Mouse (Mus musculus) heart, embryonic 14.5 days (tissue): ENCODE measurements around the gene Taf6l. TPM values are rescaled to one million over a fixed set of nuclear protein-coding genes. Genes with fewer than 3 reads are reported as not detected.

ENCODE experiments used
- ATAC-seq: fragments of 200-750 bp; cut with Nextera tagmentation; 2 replicates; pipeline ENCODE4 v1.8.0; 2017; ENCODE audit warnings: low read depth, moderate TSS enrichment; ENCODE audit not compliant: insufficient number of reproducible peaks, insufficient read depth, low FRiP score
- H3K27ac ChIP-seq, 2 experiments: fragments of 200-500 bp in 1 of 2; fragments of 300-500 bp in 1 of 2; sonication (generic) in 1 of 2; replicated peaks in 1 of 2; 2 replicates each; pipeline ENCODE4 v1.5.1; 2012 to 2014; ENCODE audit warnings: low read depth in 2 of 2, low read length in 2 of 2, control low read depth in 1 of 2, mild to moderate bottlenecking in 1 of 2, mixed read lengths in 1 of 2; ENCODE audit not compliant: control insufficient read depth in 1 of 2, insufficient read depth in 1 of 2
- H3K27me3 ChIP-seq: fragments of 300-500 bp; sonication (generic); 2 replicates; pipeline ENCODE4 v1.6.1; 2014; ENCODE audit warnings: mild to moderate bottlenecking, low read length, control low read depth; ENCODE audit not compliant: control insufficient read depth, insufficient read depth
- H3K36me3 ChIP-seq: fragments of 300-500 bp; sonication (generic); 2 replicates; pipeline ENCODE4 v1.6.1; 2014; ENCODE audit warnings: mild to moderate bottlenecking, control low read depth, low read length, mixed read lengths; ENCODE audit not compliant: control insufficient read depth, insufficient read depth
- H3K4me1 ChIP-seq, 2 experiments: fragments of 200-500 bp in 1 of 2; fragments of 300-500 bp in 1 of 2; sonication (generic) in 1 of 2; 2 replicates each; pipeline ENCODE4 v1.6.1; 2012 to 2014; ENCODE audit warnings: low read length in 2 of 2, control low read depth in 1 of 2, mixed read lengths in 1 of 2; ENCODE audit not compliant: control insufficient read depth in 2 of 2, insufficient read depth in 2 of 2
- H3K4me2 ChIP-seq: fragments of 300-500 bp; sonication (generic); 2 replicates; pipeline ENCODE4 v1.6.1; 2014; ENCODE audit warnings: mild to moderate bottlenecking, low read length
- H3K4me3 ChIP-seq, 2 experiments: fragments of 200-500 bp in 1 of 2; fragments of 300-500 bp in 1 of 2; sonication (generic) in 1 of 2; 2 replicates each; pipeline ENCODE4 v1.5.1; 2012 to 2014; ENCODE audit warnings: low read length in 2 of 2, mild to moderate bottlenecking in 2 of 2, control low read depth in 1 of 2, low read depth in 1 of 2, moderate library complexity in 1 of 2; ENCODE audit not compliant: control insufficient read depth in 1 of 2, insufficient read depth in 1 of 2
- H3K9ac ChIP-seq: fragments of 300-500 bp; sonication (generic); 2 replicates; pipeline ENCODE4 v1.6.1; 2014; ENCODE audit warnings: mild to moderate bottlenecking, low read length
- H3K9me3 ChIP-seq: fragments of 300-500 bp; sonication (generic); 2 replicates; pipeline ENCODE4 v1.6.1; 2016; ENCODE audit warnings: low read length, control low read depth; ENCODE audit not compliant: control insufficient read depth
- WGBS: fragments of 180-500 bp; shearing (Covaris S2); extraction: QIAGEN DNeasy Blood & Tissue Kit; methylation state at CpG from one replicate; pipeline ENCODE4 v1.1.7; 2014; 5-methylcytosine and 5-hydroxymethylcytosine counted together
- polyA plus RNA-seq: library from polyadenylated mRNA; unstranded; fragments of >200 nt; fragmentation: Nextera tagmentation; extraction: Ambion mirVana; gene quantifications from 2 replicates; pipeline ENCODE4 v1.2.1, GENCODE M21; 2014

Gene Taf6l
- polyA plus RNA-seq, 1 experiment from 2014 or later = 10.9 TPM

GRCm38 (mm10) chr19:8788521-8788920 is 2.3 kb upstream of the Taf6l start:
- H3K4me2 ChIP-seq = no peak overlapping the region
- 0 out of 4 replicates have a peak, but pooled peaks cover 0 to 6% of the 10 kb centered on the region in 2 experiments for H3K4me1 ChIP-seq
- H3K27me3 ChIP-seq = no peaks in the 10 kb centered on the region
- WGBS = 37% methylated on average over 3 of the region's 3 CpGs
- peaks cover 4% of the 10 kb centered on the region; the same call in 1 of the 2 replicates for H3K9me3 ChIP-seq
- H3K36me3 ChIP-seq = peaks cover 18% of the 10 kb centered on the region
- H3K27ac ChIP-seq = no peak overlapping the region
- no peak for ATAC-seq
- no peak overlapping the region for H3K4me3 ChIP-seq
- H3K9ac ChIP-seq = no peak overlapping the region

GRCm38 (mm10) chr19:8774951-8775421 is 11.2 kb downstream of the Taf6l start:
- Histone ChIP-seq H3K9me3 (no peaks in the 10 kb centered on the region), H3K4me2 (peak overlapping the region; percentile 98), H3K36me3 (peaks cover 46% of the 10 kb centered on the region), H3K4me3 (peak overlapping the region; percentile 81 to 85), H3K27ac (peak overlapping the region; percentile 96 to 98), H3K9ac (peak overlapping the region; percentile 95), H3K27me3 (no peaks in the 10 kb centered on the region), H3K4me1 (peaks cover 12 to 23% of the 10 kb centered on the region in 2 experiments)
- WGBS = 3% methylated on average over 20 of the region's 20 CpGs
- 0 out of 2 replicates have a peak, but pooled peaks have one; percentile 2 for ATAC-seq

GRCm38 (mm10) chr19:8774086-8774835 is 12.0 kb downstream of the Taf6l start, which contains the start of gene Tmem179b:
Tmem179b (minus strand) TSS chr19:8774467.
- Histone ChIP-seq H3K27ac (peak within 1 kb of the TSS; percentile 96 to 98), H3K9ac (peak within 1 kb of the TSS; percentile 95), H3K4me3 (peak within 1 kb of the TSS; percentile 81 to 85), H3K36me3 (peaks cover 49% of the 10 kb centered on the region), H3K4me1 (peaks cover 12 to 23% of the 10 kb centered on the region in 2 experiments), H3K27me3 (no peaks in the 10 kb centered on the region), H3K9me3 (no peaks in the 10 kb centered on the region), H3K4me2 (peak within 1 kb of the TSS; percentile 98)
- ATAC-seq = peak; percentile 85
- WGBS = 1% methylated on average over 63 of the region's 68 CpGs

- 44% methylated on average over 6 of the region's 6 CpGs for WGBS
- Histone ChIP-seq H3K9ac (peak overlapping the region; percentile 95), H3K36me3 (peaks cover 53% of the 10 kb centered on the region), H3K27me3 (no peaks in the 10 kb centered on the region), H3K9me3 (no peaks in the 10 kb centered on the region), H3K4me1 (peaks cover 12 to 23% of the 10 kb centered on the region in 2 experiments), H3K4me2 (peak overlapping the region; percentile 98), H3K27ac (peak overlapping the region; percentile 14 to 46; a peak in 2 of 4 replicates), H3K4me3 (peak overlapping the region; percentile 15 to 85)
- ATAC-seq = no peak
These were observed 12.8 kb downstream of the Taf6l start for GRCm38 (mm10) chr19:8773409-8773808.

GRCm38 (mm10) chr19:8772996-8773395 is 13.2 kb downstream of the Taf6l start:
- peak overlapping the region in 1 of 2 experiments; percentile 85; a peak in 1 of 4 replicates for H3K4me3 ChIP-seq
- peaks cover 12 to 23% of the 10 kb centered on the region in 2 experiments for H3K4me1 ChIP-seq
- H3K9me3 ChIP-seq = no peaks in the 10 kb centered on the region
- H3K27me3 ChIP-seq = no peaks in the 10 kb centered on the region
- H3K36me3 ChIP-seq = peaks cover 53% of the 10 kb centered on the region
- no peak for ATAC-seq
- H3K9ac ChIP-seq = peak overlapping the region; percentile 95; the same call in 1 of the 2 replicates
- peak overlapping the region; percentile 98 for H3K4me2 ChIP-seq
- 63% methylated on average over 5 of the region's 5 CpGs for WGBS
- H3K27ac ChIP-seq = peak overlapping the region in 1 of 2 experiments; percentile 46; a peak in 2 of 4 replicates

GRCm38 (mm10) chr19:8770567-8771270 is 15.5 kb downstream of the Taf6l start, which contains the start of gene Tmem223:
Tmem223 (plus strand) TSS chr19:8770996.
- H3K27me3 ChIP-seq = no peaks in the 10 kb centered on the region
- peaks cover 12 to 23% of the 10 kb centered on the region in 2 experiments for H3K4me1 ChIP-seq
- H3K36me3 ChIP-seq = peaks cover 67% of the 10 kb centered on the region
- H3K4me2 ChIP-seq = peak within 1 kb of the TSS; percentile 74
- 20% methylated on average over 29 of the region's 29 CpGs for WGBS
- H3K4me3 ChIP-seq = peak within 1 kb of the TSS; percentile 84 to 91
- H3K9ac ChIP-seq = peak within 1 kb of the TSS; percentile 98
- ATAC-seq = peak; percentile 10; the same call in 1 of the 2 replicates
- H3K27ac ChIP-seq = peak within 1 kb of the TSS; percentile 89 to 92
- H3K9me3 ChIP-seq = no peaks in the 10 kb centered on the region

- Histone ChIP-seq H3K27me3 (no peaks in the 10 kb centered on the region), H3K9ac (no peak overlapping the region), H3K4me2 (no peak overlapping the region), H3K36me3 (peaks cover 85% of the 10 kb centered on the region), H3K4me1 (peaks cover 0 to 2% of the 10 kb centered on the region in 2 experiments; a peak in 1 of 4 replicates), H3K9me3 (peaks cover 8% of the 10 kb centered on the region; the same call in 1 of the 2 replicates), H3K27ac (no peak overlapping the region), H3K4me3 (no peak overlapping the region)
- ATAC-seq = no peak
- WGBS = 98% methylated on average over 9 of the region's 9 CpGs
These were observed 20.7 kb downstream of the Taf6l start for GRCm38 (mm10) chr19:8765562-8765961.
